Mouse (Mus musculus) testis, adult 2 months (tissue): ENCODE measurements around the gene Slc6a3.

Experiments used
- CTCF ChIP-seq: fragments of 200-500 bp; IDR thresholded peaks from 2 replicates; pipeline ENCODE4 v1.5.1; 2012; ENCODE audit warnings: low read depth, mild to moderate bottlenecking, inconsistent platforms, low read length, moderate library complexity; ENCODE audit not compliant: control insufficient read depth, insufficient read depth, insufficient replicate concordance
- POLR2A ChIP-seq: fragments of 200-500 bp; IDR thresholded peaks from 2 replicates; pipeline ENCODE4 v1.6.1; 2012; ENCODE audit warnings: low read depth, mild to moderate bottlenecking, inconsistent platforms, low read length, moderate library complexity; ENCODE audit not compliant: control insufficient read depth

DNA sequence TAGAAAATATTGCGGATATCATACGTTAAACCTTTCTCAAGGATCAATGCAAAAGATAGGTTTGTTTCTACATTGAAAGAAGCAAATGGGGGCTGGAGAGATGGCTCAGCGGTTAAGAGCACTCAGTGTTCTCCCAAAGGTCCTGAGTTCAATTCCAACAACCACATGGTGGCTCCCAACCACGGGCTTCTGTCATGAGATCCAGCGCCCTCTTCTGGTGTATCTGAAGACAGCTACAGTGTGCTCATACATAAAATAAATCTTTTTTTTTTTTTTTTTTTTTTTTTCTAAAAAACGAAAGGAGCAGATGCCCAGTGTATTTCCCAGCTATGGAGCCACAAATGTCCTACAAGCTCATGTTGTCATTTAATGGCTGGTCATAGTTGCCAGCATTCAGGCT, 84.1 kb downstream of the Slc6a3 start:
- TF ChIP-seq CTCF (no peak), POLR2A (no peak)
